Mouse (Mus musculus) limb, embryonic 14.5 days (tissue): ENCODE data around the gene Mthfsd. TPM values are rescaled to one million over a fixed set of nuclear protein-coding genes. Genes with fewer than 3 reads are reported as not detected.

Experiments
- ATAC-seq: fragments of 200-750 bp; cut with Nextera tagmentation; 2 replicates; pipeline ENCODE4 v1.8.0; 2017; ENCODE audit warnings: low read depth, moderate number of reproducible peaks, moderate TSS enrichment; ENCODE audit not compliant: low FRiP score
- DNase-seq: peaks from one replicate; pipeline ENCODE4 v3.0.0-alpha.2; 2015; ENCODE audit warnings: low spot score
- H3K27ac ChIP-seq: fragments of 300-500 bp; sonication (generic); replicated peaks from 2 replicates; pipeline ENCODE4 v1.5.1; 2014; ENCODE audit warnings: low read depth, mild to moderate bottlenecking, low read length, moderate library complexity, mixed read lengths
- H3K27me3 ChIP-seq: fragments of 300-500 bp; sonication (generic); 2 replicates; pipeline ENCODE4 v1.6.1; 2014; ENCODE audit warnings: low read length, mixed read lengths; ENCODE audit not compliant: control insufficient read depth, insufficient read depth
- H3K36me3 ChIP-seq: fragments of 300-500 bp; sonication (generic); 2 replicates; pipeline ENCODE4 v1.6.1; 2014; ENCODE audit warnings: mild to moderate bottlenecking, low read length, moderate library complexity, mixed read lengths; ENCODE audit not compliant: control insufficient read depth, insufficient read depth
- H3K4me1 ChIP-seq: fragments of 300-500 bp; sonication (generic); 2 replicates; pipeline ENCODE4 v1.6.1; 2014; ENCODE audit warnings: antibody characterized with exemption, low read length, mixed read lengths; ENCODE audit not compliant: control insufficient read depth, insufficient read depth
- H3K4me2 ChIP-seq: fragments of 300-500 bp; sonication (generic); replicated peaks from 2 replicates; pipeline ENCODE4 v1.6.1; 2014; ENCODE audit warnings: low read depth, mild to moderate bottlenecking, low read length, moderate library complexity; ENCODE audit not compliant: severe bottlenecking
- H3K4me3 ChIP-seq: fragments of 300-500 bp; sonication (generic); replicated peaks from 2 replicates; pipeline ENCODE4 v1.5.1; 2014; ENCODE audit warnings: low read length
- H3K9ac ChIP-seq: fragments of 300-500 bp; sonication (generic); 2 replicates; pipeline ENCODE4 v1.6.1; 2014; ENCODE audit warnings: mild to moderate bottlenecking, low read depth, low read length, moderate library complexity; ENCODE audit not compliant: severe bottlenecking
- H3K9me3 ChIP-seq: fragments of 300-500 bp; sonication (generic); 2 replicates; pipeline ENCODE4 v1.6.1; 2016; ENCODE audit warnings: low read length; ENCODE audit not compliant: control insufficient read depth
- POLR2A ChIP-seq: fragments of 200-500 bp; IDR thresholded peaks from 2 replicates; pipeline ENCODE4 v1.8.0; 2012; ENCODE audit warnings: inconsistent platforms, mild to moderate bottlenecking, moderate library complexity, borderline replicate concordance; ENCODE audit not compliant: insufficient read depth, insufficient read length; ENCODE audit errors: extremely low read depth
- WGBS: fragments of 180-500 bp; shearing (Covaris S2); extraction: QIAGEN DNeasy Blood & Tissue Kit; methylation state at CpG from one replicate; pipeline ENCODE4 v1.1.7; 2014; 5-methylcytosine and 5-hydroxymethylcytosine counted together
- microRNA-seq: library from miRNA; unstranded; fragments of <30 nt; microRNA quantifications from one replicate; pipeline ENCODE4, GENCODE M21; 2016
- polyA plus RNA-seq, 2 experiments: library from polyadenylated mRNA; depleted of rRNA in 1 of 2; stranded (reverse) in 1 of 2; unstranded in 1 of 2; fragments of >200 nt; fragmentation: Nextera tagmentation in 1 of 2; extraction: Ambion mirVana in 1 of 2; gene quantifications; 2 replicates each; pipeline versions ENCODE4 v1.2.1 to v1.2.3; 2012 to 2014

Mthfsd gene
- polyA plus RNA-seq, 2 experiments = 59.9 to 122 TPM

DNA sequence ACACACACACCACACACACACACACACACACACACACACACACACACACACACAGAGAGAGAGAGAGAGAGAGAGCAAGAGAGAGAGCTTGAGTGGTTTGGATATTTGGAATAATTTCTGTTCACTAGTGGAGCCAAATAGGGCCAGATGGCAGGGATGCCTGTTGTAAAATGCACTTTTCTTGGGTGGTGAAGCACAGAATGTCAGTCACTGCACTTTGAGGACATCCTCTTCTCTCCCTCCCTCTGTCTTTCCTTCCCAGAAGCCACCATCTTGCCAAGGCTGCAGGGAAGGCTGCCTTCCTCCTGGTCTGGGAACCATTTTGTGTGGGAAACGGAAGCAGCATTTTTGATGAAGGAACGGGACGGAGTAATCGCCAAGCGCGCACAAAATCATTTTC is 45.7 kb downstream of the Mthfsd start:
- no peak for DNase-seq
- no peaks in the 10 kb centered on the region; the same call in 1 of the 2 replicates for H3K27me3 ChIP-seq
- H3K27ac ChIP-seq = no peak overlapping the region
- H3K4me2 ChIP-seq = no peak overlapping the region
- H3K4me3 ChIP-seq = no peak overlapping the region
- no peak for ATAC-seq
- no peaks in the 10 kb centered on the region for H3K36me3 ChIP-seq
- TF ChIP-seq POLR2A = no peak
- H3K4me1 ChIP-seq = no peaks in the 10 kb centered on the region
- no peaks in the 10 kb centered on the region for H3K9me3 ChIP-seq
- WGBS = 89% methylated on average over 6 of the region's 6 CpGs
- no peak overlapping the region for H3K9ac ChIP-seq

- no peaks in the 10 kb centered on the region for H3K36me3 ChIP-seq
- no peak overlapping the region for H3K27ac ChIP-seq
- no peak overlapping the region for H3K4me2 ChIP-seq
- no peak overlapping the region for H3K4me3 ChIP-seq
- no peaks in the 10 kb centered on the region for H3K9me3 ChIP-seq
- 86% methylated on average over 7 of the region's 7 CpGs for WGBS
- H3K27me3 ChIP-seq = no peaks in the 10 kb centered on the region
- no peaks in the 10 kb centered on the region for H3K4me1 ChIP-seq
- no peak overlapping the region for H3K9ac ChIP-seq
- DNase-seq (no peak), ATAC-seq (no peak)
- TF ChIP-seq POLR2A = no peak
These were observed 49.1 kb downstream of the Mthfsd start for GRCm38 (mm10) chr8:121059098-121059497.

- ATAC-seq (no peak), DNase-seq (no peak)
- H3K4me1 ChIP-seq = no peaks in the 10 kb centered on the region
- no peak overlapping the region for H3K27ac ChIP-seq
- WGBS = 54% methylated on average over 9 of the region's 9 CpGs
- TF ChIP-seq POLR2A = no peak
- H3K36me3 ChIP-seq = no peaks in the 10 kb centered on the region
- no peak overlapping the region for H3K4me2 ChIP-seq
- no peaks in the 10 kb centered on the region for H3K27me3 ChIP-seq
- no peak overlapping the region for H3K9ac ChIP-seq
- H3K4me3 ChIP-seq = no peak overlapping the region
- H3K9me3 ChIP-seq = no peaks in the 10 kb centered on the region
These were observed 50.1 kb downstream of the Mthfsd start for GRCm38 (mm10) chr8:121058081-121058480.

DNA sequence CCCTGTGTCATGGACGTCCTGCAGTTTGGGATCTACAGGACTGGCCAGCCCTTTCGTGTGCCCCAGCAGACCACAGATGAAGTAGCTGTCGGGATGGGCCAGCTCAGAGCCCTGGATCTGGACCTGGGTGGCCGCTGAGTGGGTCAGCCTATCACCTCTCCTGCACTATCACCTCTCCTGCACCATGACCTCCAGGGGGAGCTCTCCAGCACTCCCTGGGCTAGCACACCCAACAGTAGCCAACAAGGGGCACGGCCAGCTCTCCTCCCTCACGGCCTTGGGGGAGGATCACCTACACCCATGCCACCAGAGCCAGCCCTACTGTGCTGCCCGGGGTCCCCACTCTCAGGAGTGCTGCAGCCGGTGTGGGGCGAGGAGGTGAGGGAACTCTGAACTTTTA is 60.8 kb downstream of the Mthfsd start:
- 76% methylated on average over 9 of the region's 9 CpGs for WGBS
- Histone ChIP-seq H3K4me2 (no peak overlapping the region), H3K9me3 (no peaks in the 10 kb centered on the region), H3K4me1 (0 out of 2 replicates have a peak, but pooled peaks cover 2% of the 10 kb centered on the region), H3K27ac (no peak overlapping the region), H3K4me3 (no peak overlapping the region), H3K9ac (no peak overlapping the region), H3K27me3 (no peaks in the 10 kb centered on the region), H3K36me3 (no peaks in the 10 kb centered on the region)
- TF ChIP-seq POLR2A = no peak
- ATAC-seq (no peak), DNase-seq (no peak)

DNA sequence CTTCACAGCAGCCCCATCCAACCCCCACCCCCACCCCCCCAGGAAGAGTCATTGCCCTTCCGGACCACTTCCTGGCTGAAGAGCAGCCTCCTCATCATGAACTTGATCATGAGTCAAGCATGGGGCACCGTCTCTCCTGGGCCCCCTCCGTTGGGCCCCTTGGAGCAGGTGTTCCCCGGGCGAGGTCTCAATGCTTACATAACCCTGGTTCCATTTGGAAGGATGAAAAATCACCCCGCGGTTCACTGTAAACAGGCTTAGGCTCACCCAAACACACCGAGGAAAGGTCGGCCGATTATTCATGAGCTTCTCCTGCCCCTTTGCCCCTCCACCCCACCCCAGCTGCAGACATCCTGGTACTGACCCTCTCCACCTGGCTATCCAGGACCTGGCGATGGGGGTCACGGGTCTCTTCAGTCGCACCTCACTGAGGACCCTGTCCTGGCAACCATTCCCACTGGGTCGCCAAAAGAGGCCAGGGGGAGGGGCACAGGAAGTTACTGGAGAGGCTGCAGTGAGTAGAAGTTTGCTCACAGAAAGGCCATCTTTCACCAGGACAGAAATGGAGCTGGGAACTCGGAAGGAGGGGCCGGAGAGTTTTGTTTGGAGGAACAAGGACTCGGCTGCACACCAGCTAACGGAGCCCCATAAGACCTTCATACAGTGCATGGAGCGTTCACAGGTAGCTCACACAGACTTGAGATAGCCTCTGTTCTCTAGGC is 64.3 kb downstream of the Mthfsd start:
- H3K4me1 ChIP-seq = no peaks in the 10 kb centered on the region
- H3K9ac ChIP-seq = no peak overlapping the region
- TF ChIP-seq POLR2A = no peak
- DNase-seq = no peak
- no peaks in the 10 kb centered on the region for H3K36me3 ChIP-seq
- 55% methylated on average over 18 of the region's 19 CpGs for WGBS
- 0 out of 2 replicates have a peak, but pooled peaks cover 4% of the 10 kb centered on the region for H3K27me3 ChIP-seq
- no peaks in the 10 kb centered on the region for H3K9me3 ChIP-seq
- H3K4me3 ChIP-seq = no peak overlapping the region
- ATAC-seq = no peak
- H3K4me2 ChIP-seq = no peak overlapping the region
- no peak overlapping the region for H3K27ac ChIP-seq

Small RNA genes lying within 50 kb of the gene (microRNA-seq; reads per million reads assigned to microRNA genes)
- not detected for gene Gm27530

Other genes with a start within 250 kb of the Mthfsd start
- gene Foxf1, start 24.0 kb downstream of the Mthfsd start, polyA plus RNA-seq (2012; rRNA removed) = 0.54 and 1.00 TPM in 2 replicates
- gene Foxf1, start 24.0 kb downstream of the Mthfsd start, polyA plus RNA-seq (2014; fragmentation: Nextera tagmentation; extraction: Ambion mirVana) = 0.15 and 0.28 TPM in 2 replicates
- 14.3 and 24.4 TPM in 2 replicates for gene Foxc2, start 7.8 kb upstream of the Mthfsd start, polyA plus RNA-seq (2012; rRNA removed)
- 9.7 and 12.5 TPM in 2 replicates for gene Foxc2, start 7.8 kb upstream of the Mthfsd start, polyA plus RNA-seq (2014; fragmentation: Nextera tagmentation; extraction: Ambion mirVana)
- gene Foxl1, start 19.5 kb upstream of the Mthfsd start, polyA plus RNA-seq (2012; rRNA removed) = 0.40 and 0.72 TPM in 2 replicates
- 0.18 and 0.28 TPM in 2 replicates for gene Foxl1, start 19.5 kb upstream of the Mthfsd start, polyA plus RNA-seq (2014; fragmentation: Nextera tagmentation; extraction: Ambion mirVana)